Mouse (Mus musculus) cerebellum, adult 8-10 months (tissue): ENCODE results near the gene Dnal4.
A peak's percentile ranks its signal among the peaks of the same experiment; 100 is the strongest.

Source experiments
- DNase-seq: peaks from one replicate; pipeline ENCODE4 v3.0.0; 2022

Gene Dnal4

DNA sequence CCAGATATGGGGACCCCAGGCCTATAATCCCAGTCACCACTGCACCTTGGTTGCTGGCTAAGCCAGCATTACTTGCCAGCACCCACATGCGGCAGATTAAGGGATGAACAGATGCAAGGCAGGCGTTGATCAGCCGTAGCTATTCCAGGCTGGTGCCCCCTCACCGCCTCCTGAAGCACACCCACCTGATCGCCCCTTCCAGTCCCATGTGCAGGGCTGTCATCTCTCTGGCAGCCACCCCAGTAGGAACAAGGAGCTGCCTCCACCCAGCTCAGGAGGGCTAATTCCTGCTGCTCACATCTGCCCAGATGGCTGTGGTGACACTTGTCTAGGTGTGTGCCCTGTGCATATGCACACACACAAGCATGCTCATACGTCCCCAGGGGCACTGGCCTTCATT lies 16.7 kb downstream of the Dnal4 start:
- no peak for DNase-seq

DNA sequence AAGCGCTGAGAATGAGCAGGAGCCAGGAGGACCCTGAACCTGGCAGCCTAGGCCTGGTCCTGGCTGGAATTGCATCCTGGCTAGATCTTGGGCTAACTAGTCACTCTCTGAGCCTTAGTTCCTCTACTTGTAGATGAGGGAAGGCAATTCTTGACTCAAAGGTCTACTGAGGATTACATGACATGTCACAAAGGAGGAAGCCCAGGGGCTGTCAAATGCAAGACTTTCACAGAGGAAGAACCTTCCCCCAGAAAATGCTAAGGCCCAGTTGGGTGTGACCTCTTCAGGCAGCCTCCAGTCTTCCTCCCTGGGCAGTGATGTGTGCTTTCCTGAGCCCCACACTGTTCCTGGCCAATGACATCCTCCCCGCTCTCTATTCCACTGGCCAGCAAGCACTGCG lies 20.5 kb downstream of the Dnal4 start:
- no peak for DNase-seq

- no peak for DNase-seq
Observed at GRCm38 (mm10) chr15:79755977-79756625, 21.5 kb downstream of the Dnal4 start.

GRCm38 (mm10) chr15:79755176-79755575 lies 22.5 kb downstream of the Dnal4 start:
- DNase-seq = no peak

- no peak for DNase-seq
Observed at GRCm38 (mm10) chr15:79753873-79754272, 23.8 kb downstream of the Dnal4 start.

DNA sequence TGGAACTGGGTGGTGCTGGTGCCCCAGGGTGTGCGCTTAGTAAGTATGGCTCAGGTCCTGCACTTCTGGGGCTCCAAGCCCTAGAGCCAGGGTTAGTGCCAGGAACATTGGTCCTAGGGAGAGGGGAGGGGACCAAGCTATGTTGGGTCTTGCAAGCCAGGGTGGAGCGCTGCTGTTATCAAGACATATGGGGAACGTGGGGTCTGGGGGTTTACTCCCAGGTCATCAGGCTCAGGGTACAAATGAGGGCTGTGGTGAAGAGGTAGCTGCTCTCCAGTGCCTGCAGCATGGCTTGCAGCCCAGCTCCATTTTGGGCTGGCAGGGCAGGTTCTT lies 24.3 kb downstream of the Dnal4 start:
- no peak for DNase-seq

DNA sequence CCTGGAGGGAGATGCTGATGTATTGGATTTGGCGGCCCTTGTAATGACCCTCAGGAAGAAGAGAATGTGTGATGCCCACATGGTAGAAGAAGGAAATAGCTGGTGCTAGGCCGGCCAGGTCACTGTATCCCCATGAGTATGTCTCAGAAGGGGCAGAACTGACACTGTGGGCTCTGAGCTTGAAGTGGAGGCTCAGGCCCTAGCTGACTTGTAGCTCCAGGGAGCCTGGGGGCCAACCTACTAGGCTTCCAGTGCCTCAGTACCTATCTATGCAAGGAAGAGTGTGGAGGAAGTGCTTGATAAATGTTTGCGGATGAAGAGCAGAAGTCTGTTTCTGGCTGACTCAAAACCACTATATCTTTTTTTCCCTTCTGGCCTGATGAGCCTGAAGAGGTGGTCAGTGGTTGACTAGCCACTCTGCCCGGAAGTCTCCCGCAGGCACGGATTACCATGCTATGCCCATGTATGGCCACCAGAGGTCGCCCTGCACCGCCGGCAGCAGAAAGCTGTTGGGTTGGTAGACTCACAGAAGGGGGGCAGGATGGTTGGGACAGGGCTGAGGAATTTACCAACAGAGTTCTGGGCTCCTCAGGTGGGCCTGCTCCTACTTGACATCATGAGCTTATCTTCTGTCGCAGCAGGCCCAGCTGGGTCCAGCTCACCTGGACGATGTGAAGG lies 24.8 kb downstream of the Dnal4 start:
- peak; percentile 83 for DNase-seq

DNA sequence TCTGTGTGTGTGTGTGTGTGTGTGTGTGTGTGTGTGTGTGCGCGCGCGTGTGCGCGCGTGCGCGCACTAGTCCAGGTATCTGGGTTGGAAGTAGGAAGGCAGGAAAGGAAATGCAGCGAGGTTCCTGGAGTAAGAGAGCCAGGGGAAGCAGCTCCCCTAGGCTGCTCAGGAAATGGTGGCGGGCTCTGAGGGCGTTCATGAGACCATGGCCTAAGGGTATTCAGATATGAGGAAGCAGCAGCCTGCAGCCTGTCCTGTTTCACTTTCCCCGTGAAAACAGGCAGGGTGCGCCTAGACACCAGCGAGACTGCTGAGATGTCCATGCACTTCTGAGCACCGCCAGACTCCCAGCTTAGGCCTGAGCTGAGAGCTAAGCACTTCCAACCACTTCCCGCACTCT lies 25.9 kb downstream of the Dnal4 start:
- no peak for DNase-seq

DNA sequence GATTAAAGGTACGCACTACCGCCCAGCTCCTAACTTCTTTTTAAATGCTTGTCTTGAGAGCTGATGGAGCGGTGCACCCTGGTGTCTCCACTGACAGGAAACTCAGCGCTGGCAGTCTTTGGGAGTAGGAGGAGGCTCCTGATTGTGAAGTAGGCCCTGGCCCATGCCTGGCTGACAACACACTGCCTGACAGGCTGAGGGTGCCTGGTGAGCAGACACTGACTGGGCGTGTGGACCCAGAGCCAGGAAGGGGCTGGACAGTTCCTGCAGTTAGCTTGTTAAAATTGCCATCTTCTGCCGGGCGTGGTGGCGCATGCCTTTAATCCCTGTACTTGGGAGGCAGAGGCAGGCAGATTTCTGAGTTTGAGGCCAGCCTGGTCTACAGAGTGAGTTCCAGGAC lies 27.4 kb downstream of the Dnal4 start:
- DNase-seq = no peak

DNA sequence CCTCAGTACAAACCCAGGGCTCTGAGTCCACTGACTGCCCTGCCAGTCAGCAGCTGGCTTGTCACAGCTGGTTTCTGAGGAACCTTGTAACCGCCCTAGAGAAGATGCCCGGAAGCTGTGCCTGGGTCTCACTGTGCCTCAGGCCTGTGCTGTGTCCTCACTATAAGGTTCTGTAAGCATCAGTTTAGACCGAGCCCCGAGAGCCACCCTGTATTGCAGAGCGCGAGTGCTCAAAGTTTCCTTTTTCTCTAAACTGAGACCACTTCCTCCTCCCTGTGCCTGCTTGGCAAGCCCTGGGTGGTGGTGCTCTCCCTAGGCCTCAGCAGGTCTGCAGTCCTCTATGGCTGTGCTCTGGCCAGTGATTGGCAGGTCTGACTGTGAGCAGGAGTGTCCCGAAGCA lies 28.5 kb downstream of the Dnal4 start:
- DNase-seq = no peak

DNA sequence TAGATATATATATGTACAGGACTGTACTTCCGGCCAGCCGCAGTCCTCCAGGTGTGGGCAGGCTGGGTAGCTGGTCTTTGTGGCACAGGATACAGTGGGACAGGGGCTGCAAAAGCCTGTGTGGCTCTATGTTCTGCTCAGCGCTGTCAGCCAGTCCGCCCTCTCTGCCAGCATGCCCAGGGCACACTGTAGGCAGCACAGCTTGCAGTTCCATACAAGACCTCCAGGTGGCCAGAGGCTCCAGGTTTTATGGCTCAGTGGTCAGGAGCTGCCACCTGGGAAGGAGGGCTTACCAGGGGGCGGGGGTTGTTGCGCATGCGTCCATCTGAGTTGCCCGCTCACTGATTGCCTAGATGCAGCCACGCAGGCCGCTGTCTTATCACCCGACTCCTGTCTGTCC lies 29.7 kb downstream of the Dnal4 start:
- DNase-seq = no peak

GRCm38 (mm10) chr15:79745883-79746282 lies 31.8 kb downstream of the Dnal4 start:
- no peak for DNase-seq

DNA sequence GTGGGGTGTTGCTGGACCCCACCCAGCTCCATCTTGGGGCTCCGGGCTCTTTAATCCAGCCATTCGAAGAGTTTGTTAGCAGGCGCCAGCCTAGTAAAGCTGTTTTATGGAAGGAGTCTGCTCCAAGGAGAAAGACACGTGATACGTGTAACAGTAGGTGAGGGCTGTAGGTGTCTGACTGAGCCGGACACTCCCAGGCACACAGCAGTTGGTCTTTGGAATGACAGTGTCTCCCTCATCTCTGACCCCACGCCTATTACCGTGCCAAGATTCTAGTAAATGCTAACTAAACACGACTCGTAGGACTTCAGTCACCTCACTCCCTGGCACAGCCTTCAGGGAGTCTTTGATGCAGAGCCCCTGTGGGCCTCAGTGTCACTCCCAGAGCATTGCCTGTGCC lies 32.3 kb downstream of the Dnal4 start:
- DNase-seq = no peak

- DNase-seq = no peak
Observed at GRCm38 (mm10) chr15:79744742-79745141, 32.9 kb downstream of the Dnal4 start.

DNA sequence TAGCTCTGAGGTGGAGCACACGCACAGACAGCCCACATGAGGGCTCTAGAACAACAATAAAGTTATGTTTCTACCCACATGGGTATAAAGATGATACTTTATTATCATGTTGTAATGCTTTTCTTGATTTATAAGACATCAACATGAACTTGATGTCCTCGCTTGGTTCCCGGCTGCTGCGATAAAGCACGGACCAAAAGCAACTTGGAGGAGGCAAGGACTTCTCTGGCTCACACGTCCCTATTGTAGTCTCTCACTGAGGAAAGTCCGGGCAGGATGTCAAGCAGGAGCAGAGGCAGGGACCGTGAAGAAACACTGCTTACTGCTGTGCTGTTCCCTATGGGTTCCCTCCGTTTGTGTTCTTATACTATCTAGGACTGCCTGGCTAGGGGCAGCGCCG lies 33.6 kb downstream of the Dnal4 start:
- no peak for DNase-seq

- DNase-seq = no peak
Observed at GRCm38 (mm10) chr15:79742706-79743023, 35.0 kb downstream of the Dnal4 start.

DNA sequence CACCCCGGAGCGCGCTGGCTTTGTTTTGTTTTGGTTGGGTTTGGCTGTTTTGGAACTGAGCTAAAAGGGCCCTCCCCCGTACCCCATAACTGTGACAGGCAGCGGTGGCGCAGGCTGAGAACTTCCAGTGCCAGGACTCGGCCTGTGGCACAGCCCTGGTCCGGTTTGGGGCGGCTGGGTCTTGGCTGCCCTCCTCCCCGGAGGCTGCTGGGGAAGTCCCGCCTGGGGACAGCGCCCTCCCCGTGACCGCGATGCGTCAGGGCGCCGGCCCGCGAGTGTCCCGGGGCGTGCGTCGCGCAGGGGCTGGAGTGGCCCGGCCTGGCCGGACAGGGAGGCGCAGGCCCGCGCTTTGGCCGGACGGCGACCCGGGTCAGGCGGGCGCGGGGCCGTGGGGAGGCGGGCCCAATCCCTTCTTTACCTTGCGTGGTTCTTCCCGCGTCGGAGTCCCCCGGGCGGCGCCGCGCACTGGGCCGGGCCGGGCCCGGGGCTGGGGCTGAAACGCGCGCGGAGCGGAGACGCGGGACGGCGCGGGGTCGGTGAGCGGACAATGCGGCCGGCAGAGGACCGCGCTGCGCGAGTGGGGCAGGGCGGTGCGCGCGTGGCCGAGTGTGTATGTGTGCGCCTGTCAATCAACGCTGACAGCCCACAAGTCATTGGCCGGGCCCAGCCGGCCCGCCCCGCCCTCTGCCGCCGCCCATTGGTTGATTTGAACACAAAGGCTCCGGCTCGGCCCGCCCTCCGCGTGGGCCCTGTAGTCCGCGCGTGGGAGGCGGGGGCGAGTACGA lies 35.5 kb downstream of the Dnal4 start, which contains the start of gene Sun2:
TSS of gene Sun2 (minus strand) at position 616 of the 785 bp plus-strand sequence.
- DNase-seq = peak; percentile 95

- no peak for DNase-seq
Observed at GRCm38 (mm10) chr15:79741173-79741858, 36.3 kb downstream of the Dnal4 start.

- DNase-seq = no peak
Observed at GRCm38 (mm10) chr15:79740739-79741138, 36.9 kb downstream of the Dnal4 start.

DNA sequence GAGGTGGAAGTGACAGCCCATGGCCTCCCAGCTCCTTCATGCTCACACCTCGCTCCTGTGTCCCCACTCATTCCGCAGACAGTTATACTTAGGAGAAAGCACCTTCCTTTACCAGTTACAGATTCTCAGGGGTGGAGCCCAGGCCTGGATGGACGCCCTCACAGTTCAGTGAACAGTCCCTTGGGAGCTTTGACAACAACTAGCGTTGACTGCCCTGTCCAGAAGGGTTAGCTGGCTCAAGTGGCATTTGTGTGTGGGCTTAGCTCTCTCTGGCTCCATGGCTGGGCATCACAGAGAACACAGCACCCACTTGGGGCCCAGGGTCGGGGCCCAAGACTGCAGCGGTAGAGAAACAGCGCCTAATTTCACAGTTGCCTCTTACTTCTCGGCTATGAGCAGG lies 43.3 kb downstream of the Dnal4 start:
- DNase-seq = no peak

DNA sequence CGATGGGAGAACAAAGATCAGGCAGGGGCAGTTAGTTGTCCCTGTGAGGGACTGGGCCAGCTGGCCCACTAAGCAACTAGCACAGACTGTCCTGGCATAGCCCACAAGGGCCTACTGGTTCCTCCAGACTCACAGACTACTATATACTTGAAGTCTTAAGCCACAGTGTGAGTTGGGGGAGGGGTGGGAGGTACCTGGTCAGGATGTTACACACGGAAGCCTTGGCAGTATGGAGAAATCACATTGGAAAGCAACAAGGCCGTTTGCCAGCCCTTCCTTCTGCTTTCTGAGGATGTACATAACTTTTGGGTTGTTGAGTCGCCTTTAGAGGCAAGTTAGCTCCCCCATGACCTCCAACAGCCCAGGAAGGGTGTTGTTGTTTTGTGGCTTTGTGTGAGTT lies 44.0 kb downstream of the Dnal4 start:
- no peak for DNase-seq

DNA sequence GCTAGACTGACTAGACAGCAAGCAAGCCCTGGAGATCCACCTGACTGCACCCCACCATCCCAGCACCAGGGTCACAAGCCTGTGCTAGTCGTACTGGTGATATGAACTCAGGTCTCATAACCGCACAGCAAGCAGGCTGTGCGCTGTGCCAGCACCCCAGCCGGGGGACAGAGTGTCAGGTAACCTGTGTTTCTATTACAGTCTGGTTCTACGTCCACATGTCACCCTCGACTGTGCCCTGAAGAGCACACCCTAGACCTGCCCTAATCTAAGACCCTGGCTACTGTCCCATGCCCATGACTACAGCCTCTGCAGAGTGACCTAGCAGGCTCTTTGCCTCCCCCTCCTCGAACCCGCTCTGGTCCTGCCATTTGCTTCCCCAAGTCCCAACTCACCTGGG lies 44.5 kb downstream of the Dnal4 start:
- DNase-seq = no peak

DNA sequence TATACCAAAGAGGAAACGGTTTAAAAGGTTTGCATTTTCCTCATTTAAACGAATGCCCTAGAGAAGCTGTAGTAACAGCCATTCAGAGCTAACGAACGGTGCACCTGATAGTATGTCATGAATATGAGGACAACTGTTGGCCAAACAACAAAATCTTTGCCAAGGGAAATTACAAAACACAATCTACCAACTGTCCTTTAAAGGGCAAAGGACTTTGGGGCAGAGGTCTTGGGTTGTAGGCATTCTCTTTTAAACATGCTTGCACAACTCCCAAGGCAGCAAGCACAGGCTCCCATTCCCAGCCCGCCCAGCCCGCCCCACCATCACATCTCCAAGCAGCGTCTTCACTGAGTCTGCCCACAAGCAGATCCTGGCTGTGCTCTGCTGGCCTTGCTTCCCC lies 46.1 kb downstream of the Dnal4 start:
- no peak for DNase-seq
